Mouse (Mus musculus) heart, adult 2 months (tissue): ENCODE measurements at regions not wholly inside any gene's neighbourhood (a gene's known extent, or its start where the extent isn't known, plus 50 kb on each side); places are given as distances from the start of the nearest gene placed in this dataset.

Experiments used
- DNase-seq, 2 experiments: peaks; one replicate each; pipeline ENCODE4 v3.0.0; 2021
- H3K27ac ChIP-seq: fragments of 200-600 bp; 2 replicates; pipeline ENCODE4 v1.8.1; 2022
- H3K27me3 ChIP-seq: fragments of 200-500 bp; 2 replicates; pipeline ENCODE4 v1.6.1; 2012; ENCODE audit warnings: mild to moderate bottlenecking, low read length, inconsistent platforms, mixed read lengths; ENCODE audit not compliant: control insufficient read depth, insufficient read depth
- H3K36me3 ChIP-seq: fragments of 200-500 bp; 2 replicates; pipeline ENCODE4 v1.6.1; 2012; ENCODE audit warnings: low read length, inconsistent platforms; ENCODE audit not compliant: control insufficient read depth, insufficient read depth
- H3K4me1 ChIP-seq: fragments of 200-500 bp; 2 replicates; pipeline ENCODE4 v1.6.1; 2011; ENCODE audit warnings: low read length; ENCODE audit not compliant: control insufficient read depth, insufficient read depth
- H3K4me3 ChIP-seq: fragments of 200-600 bp; 2 replicates; pipeline ENCODE4 v1.8.1; 2022
- H3K79me2 ChIP-seq: fragments of 200-500 bp; replicated peaks from 2 replicates; pipeline ENCODE4 v1.6.1; 2012; ENCODE audit warnings: mild to moderate bottlenecking, inconsistent platforms, low read length, moderate library complexity, mixed read lengths; ENCODE audit not compliant: control insufficient read depth, insufficient read depth
- H3K9ac ChIP-seq: fragments of 200-500 bp; 2 replicates; pipeline ENCODE4 v1.6.1; 2012; ENCODE audit warnings: low read depth, mild to moderate bottlenecking, control low read depth, inconsistent platforms, low read length, mixed read lengths
- CTCF ChIP-seq: fragments of 200-600 bp; IDR thresholded peaks from 2 replicates; pipeline ENCODE4 v1.8.1; 2022; ENCODE audit warnings: antibody characterized with exemption, mild to moderate bottlenecking, moderate library complexity
- EP300 ChIP-seq: fragments of 200-500 bp; IDR thresholded peaks from 2 replicates; pipeline ENCODE4 v1.6.1; 2011; ENCODE audit warnings: low read depth, low read length, control low read depth; ENCODE audit not compliant: insufficient read depth
- POLR2A ChIP-seq: fragments of 200-500 bp; IDR thresholded peaks from 2 replicates; pipeline ENCODE4 v1.6.1; 2011; ENCODE audit warnings: mild to moderate bottlenecking, low read depth, low read length, control low read depth; ENCODE audit not compliant: insufficient read depth
- WGBS: fragments of 180-500 bp; shearing (Covaris S2); methylation state at CpG from one replicate; pipeline ENCODE4 v1.1.7; 2018; 5-methylcytosine and 5-hydroxymethylcytosine counted together
- intact Hi-C: fragments of 180-260 bp; cut with DNase I; formaldehyde crosslinking; loops from one replicate; pipeline ENCODE4 v1.15.1; 2025

DNA sequence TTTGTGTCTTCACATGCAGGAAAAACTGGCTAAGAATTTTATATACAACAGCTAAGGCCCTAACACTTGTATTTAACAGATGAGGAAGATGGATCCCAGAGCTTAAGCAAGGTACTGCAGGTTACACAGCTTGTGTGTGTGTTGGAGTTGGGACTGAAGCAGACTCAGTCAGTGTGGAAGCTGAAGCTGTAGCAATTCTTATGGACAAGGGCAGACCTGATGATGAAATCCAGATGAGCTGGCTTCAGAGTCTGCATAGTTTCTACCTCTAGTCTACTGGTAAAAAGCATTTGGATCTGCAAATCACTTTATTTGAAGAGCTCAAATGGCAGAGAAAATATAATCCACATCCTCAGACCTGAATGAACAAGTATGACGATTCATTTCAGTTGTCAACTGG lies 226.7 kb downstream of the Bcl2l11 start:
- no peak overlapping the region for H3K9ac ChIP-seq
- no peaks in the 10 kb centered on the region for H3K36me3 ChIP-seq
- H3K27me3 ChIP-seq: no peaks in the 10 kb centered on the region
- H3K27ac ChIP-seq: no peak overlapping the region
- H3K79me2 ChIP-seq: no peaks in the 10 kb centered on the region
- no peak for TF ChIP-seq CTCF
- no peak for TF ChIP-seq EP300
- WGBS: 86% methylated on average over 1 of the region's 1 CpGs
- no peak for DNase-seq
- H3K4me3 ChIP-seq: no peak overlapping the region
- H3K4me1 ChIP-seq: no peaks in the 10 kb centered on the region
- intact Hi-C loops: no loop called here

DNA sequence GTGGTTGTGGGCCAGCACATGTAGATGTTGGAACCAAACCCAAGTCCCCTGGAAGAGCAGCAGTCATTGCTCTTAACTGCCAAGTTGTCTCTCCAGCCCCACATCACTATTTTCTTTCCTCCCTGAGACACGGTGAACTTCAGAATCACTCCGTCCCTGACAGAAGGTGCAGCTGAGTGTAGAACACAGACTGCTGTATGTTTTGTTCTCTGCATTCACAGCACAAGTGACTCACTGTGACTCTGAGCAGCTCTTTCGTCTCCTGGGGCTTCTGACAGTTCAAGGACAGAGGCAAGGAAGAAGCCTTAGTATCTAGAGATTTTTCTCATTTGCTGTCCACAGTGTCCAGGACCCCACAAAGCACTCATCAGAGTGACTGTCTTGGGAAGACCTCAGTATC lies 227.6 kb downstream of the Bcl2l11 start:
- WGBS: 81% methylated on average over 3 of the region's 3 CpGs

DNA sequence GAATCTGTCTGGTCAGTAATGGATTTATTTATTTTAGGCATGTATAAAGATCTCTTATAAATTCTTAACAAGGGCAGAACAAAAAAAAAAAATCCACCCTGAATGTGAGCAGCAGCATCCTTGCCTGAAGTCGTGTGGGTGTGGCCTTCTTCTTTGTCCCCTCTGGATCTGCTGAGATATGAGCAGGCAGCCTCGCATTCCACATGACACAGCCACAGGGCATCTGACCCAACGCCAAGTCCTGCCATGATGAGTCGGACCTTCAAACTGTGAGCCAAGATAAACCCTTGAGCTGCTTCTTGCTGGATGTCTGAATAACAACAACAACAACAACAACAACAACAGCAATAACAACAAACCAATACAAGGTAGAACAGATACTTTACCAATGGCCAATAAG lies 230.5 kb downstream of the Bcl2l11 start:
- Histone ChIP-seq H3K36me3 (no peaks in the 10 kb centered on the region), H3K27ac (no peak overlapping the region), H3K9ac (no peak overlapping the region), H3K27me3 (no peaks in the 10 kb centered on the region), H3K4me1 (peaks cover 5% of the 10 kb centered on the region), H3K79me2 (no peaks in the 10 kb centered on the region), H3K4me3 (no peak overlapping the region)
- TF ChIP-seq POLR2A (no peak), CTCF (no peak), EP300 (no peak)
- intact Hi-C loops: no loop called here
- DNase-seq: no peak
- WGBS: 84% methylated on average over 4 of the region's 4 CpGs

More for the DNA sequence above, 227.6 kb downstream of the Bcl2l11 start:
- Histone ChIP-seq H3K27ac (no peak overlapping the region), H3K4me3 (no peak overlapping the region), H3K9ac (no peak overlapping the region), H3K79me2 (no peaks in the 10 kb centered on the region), H3K4me1 (no peaks in the 10 kb centered on the region), H3K27me3 (no peaks in the 10 kb centered on the region), H3K36me3 (no peaks in the 10 kb centered on the region)
- intact Hi-C loops: no loop called here
- no peak for TF ChIP-seq EP300
- TF ChIP-seq CTCF: no peak
- TF ChIP-seq POLR2A: no peak
- DNase-seq: no peak

DNA sequence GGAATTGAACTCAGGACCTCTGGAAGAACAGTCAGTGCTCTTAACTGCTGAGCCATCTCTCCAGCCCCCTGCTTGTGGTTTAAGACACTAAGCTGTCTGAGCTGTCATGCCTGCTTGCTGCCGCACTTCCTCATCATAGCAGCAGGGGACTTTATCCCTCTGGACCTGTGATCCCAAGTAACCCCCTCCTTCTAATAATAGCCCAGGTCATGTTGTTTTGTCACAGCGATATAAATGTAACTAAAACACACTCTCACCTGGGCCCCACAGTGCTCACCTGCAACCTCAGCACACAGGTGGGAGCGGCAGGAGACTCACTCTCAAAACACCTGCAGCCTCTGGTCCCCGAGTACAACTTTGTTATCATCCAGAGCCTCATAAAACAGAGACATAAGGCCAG lies 231.9 kb upstream of the Spdye4c start:
- Histone ChIP-seq H3K9ac (no peak overlapping the region), H3K4me3 (no peak overlapping the region), H3K79me2 (no peaks in the 10 kb centered on the region), H3K4me1 (peaks cover 8% of the 10 kb centered on the region), H3K27ac (no peak overlapping the region), H3K36me3 (no peaks in the 10 kb centered on the region), H3K27me3 (no peaks in the 10 kb centered on the region)
- DNase-seq: no peak
- TF ChIP-seq CTCF (no peak), EP300 (no peak), POLR2A (no peak)
- intact Hi-C loops: no loop called here
- 86% methylated on average over 4 of the region's 4 CpGs for WGBS

DNA sequence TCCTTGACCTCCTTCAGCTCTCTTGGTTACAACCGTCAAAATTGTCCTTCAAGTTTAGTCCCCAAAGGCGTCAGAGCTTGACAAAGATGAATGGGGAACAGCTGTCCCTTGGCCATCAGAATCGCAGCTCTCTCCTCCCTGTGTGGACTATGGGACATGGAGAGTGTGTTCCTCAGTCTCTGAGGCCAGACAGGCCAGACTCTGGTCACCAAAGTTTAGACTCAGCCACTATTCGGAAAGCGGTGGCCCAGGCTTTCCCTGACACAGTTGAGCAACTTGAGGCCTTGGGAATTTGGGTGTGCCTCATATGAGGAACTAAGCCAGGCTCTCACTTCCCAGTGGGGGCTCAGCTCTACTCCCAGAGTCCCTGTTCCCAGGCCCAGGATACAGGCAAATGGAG lies 230.5 kb upstream of the Spdye4c start:
- Histone ChIP-seq H3K4me1 (peaks cover 10% of the 10 kb centered on the region), H3K27me3 (no peaks in the 10 kb centered on the region), H3K9ac (no peak overlapping the region), H3K79me2 (no peaks in the 10 kb centered on the region), H3K36me3 (no peaks in the 10 kb centered on the region), H3K4me3 (no peak overlapping the region), H3K27ac (no peak overlapping the region)
- peak; percentile 59 to 70 for DNase-seq
- TF ChIP-seq CTCF: no peak
- 0 out of 2 replicates have a peak, but pooled peaks have one; percentile 5 for TF ChIP-seq EP300
- WGBS: 59% methylated on average over 5 of the region's 5 CpGs
- intact Hi-C loops: no loop called here

DNA sequence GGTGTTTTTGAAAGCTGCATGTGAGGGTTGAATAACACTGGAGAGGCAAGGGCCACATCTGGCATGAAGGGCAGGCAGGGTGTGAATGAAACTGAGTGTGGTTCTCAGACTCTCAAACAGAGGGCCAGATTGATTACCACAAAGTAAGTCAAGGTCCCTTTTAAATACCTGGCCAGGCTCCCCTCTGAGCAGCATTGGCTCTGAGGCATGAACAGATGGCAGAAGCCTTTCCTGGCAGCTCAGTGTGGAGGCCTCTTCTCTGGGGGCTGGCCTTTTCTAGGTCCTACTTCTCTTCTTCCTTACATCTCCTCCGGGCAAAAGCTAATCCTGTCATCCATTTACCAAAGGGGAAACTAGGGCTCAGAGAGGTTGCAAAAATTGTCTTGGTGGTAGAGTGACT lies 229.6 kb upstream of the Spdye4c start:
- Histone ChIP-seq H3K27me3 (no peaks in the 10 kb centered on the region), H3K36me3 (no peaks in the 10 kb centered on the region), H3K27ac (no peak overlapping the region), H3K4me1 (peaks cover 10% of the 10 kb centered on the region), H3K4me3 (no peak overlapping the region), H3K79me2 (no peaks in the 10 kb centered on the region), H3K9ac (no peak overlapping the region)
- TF ChIP-seq EP300 (no peak), CTCF (no peak), POLR2A (no peak)
- no peak for DNase-seq
- 73% methylated on average over 1 of the region's 1 CpGs for WGBS
- intact Hi-C loops: no loop called here

DNA sequence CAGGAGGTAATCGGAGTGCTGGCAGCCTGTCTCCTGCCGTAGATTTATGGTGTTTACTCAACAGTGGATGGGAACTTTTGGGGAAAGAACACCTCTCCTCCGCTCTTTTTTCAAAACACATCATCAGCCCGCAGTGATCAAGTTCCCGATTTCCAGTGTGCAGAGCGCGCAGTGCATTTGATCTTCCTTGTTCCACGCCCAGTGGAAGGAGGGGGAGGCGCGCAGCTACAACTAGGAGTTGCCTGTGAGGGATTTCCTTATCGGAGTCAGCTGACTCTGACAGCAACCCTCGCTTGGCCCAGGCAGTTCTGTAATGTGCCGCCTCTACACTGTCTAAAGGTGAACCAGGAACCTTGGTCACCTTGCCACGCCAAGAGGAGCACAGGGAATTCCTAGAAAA lies 226.8 kb upstream of the Spdye4c start:
- H3K79me2 ChIP-seq: no peaks in the 10 kb centered on the region
- intact Hi-C loops: loop anchor here (1.0 kb wide), 1 partner anchor 24 kb away; no protein-coding TSS in a partner anchor
- DNase-seq: peak; percentile 70 to 82
- H3K9ac ChIP-seq: no peak overlapping the region
- no peak overlapping the region for H3K27ac ChIP-seq
- WGBS: 17% methylated on average over 14 of the region's 14 CpGs
- 0 out of 2 replicates have a peak, but pooled peaks have one; percentile 54 for TF ChIP-seq EP300
- TF ChIP-seq POLR2A: no peak
- 0 out of 2 replicates have a peak, but pooled peaks have one; percentile 15 for TF ChIP-seq CTCF
- no peaks in the 10 kb centered on the region for H3K36me3 ChIP-seq
- peaks cover 10% of the 10 kb centered on the region for H3K4me1 ChIP-seq
- H3K4me3 ChIP-seq: peak overlapping the region; percentile 24; the same call in 1 of the 2 replicates
- no peaks in the 10 kb centered on the region for H3K27me3 ChIP-seq
